Mouse (Mus musculus) bone marrow, adult 2 months (tissue): ENCODE results near the gene Reep3.

Experiments
- CTCF ChIP-seq: fragments of 200-500 bp; IDR thresholded peaks from 2 replicates; pipeline ENCODE4 v1.5.1; 2011; ENCODE audit warnings: low read length, control low read depth; ENCODE audit not compliant: control insufficient read depth, insufficient read depth
- POLR2A ChIP-seq: fragments of 200-500 bp; IDR thresholded peaks from 2 replicates; pipeline ENCODE4 v1.6.1; 2011; ENCODE audit warnings: low read depth, mild to moderate bottlenecking, control low read depth, low read length, borderline replicate concordance; ENCODE audit not compliant: control insufficient read depth

- TF ChIP-seq CTCF (no peak), POLR2A (no peak)
Observed at GRCm38 (mm10) chr10:66977093-66977492, 119.7 kb downstream of the Reep3 start.
